Mouse (Mus musculus) cerebellum, adult 9-10 months (tissue): ENCODE data around the gene Ccng1.

Source experiments
- DNase-seq: peaks from one replicate; pipeline ENCODE4 v3.0.0; 2022

Gene Ccng1

GRCm38 (mm10) chr11:40755109-40755627, at the start of gene Ccng1:
Gene Ccng1 (minus strand): TSS chr11:40755311.
- peak; percentile 96 for DNase-seq

GRCm38 (mm10) chr11:40790307-40790706, 35.2 kb upstream of the Ccng1 start:
- DNase-seq = no peak

- no peak for DNase-seq
Observed at GRCm38 (mm10) chr11:40789701-40790100, 34.6 kb upstream of the Ccng1 start.

GRCm38 (mm10) chr11:40786900-40787299, 31.8 kb upstream of the Ccng1 start:
- DNase-seq = no peak

GRCm38 (mm10) chr11:40784326-40784725, 29.2 kb upstream of the Ccng1 start:
- DNase-seq = no peak

GRCm38 (mm10) chr11:40783346-40783745, 28.2 kb upstream of the Ccng1 start:
- no peak for DNase-seq

- no peak for DNase-seq
Observed at GRCm38 (mm10) chr11:40781857-40782256, 26.7 kb upstream of the Ccng1 start.

- DNase-seq = peak; percentile 25
Observed at GRCm38 (mm10) chr11:40775315-40776269, 20.5 kb upstream of the Ccng1 start.

- no peak for DNase-seq
Observed at GRCm38 (mm10) chr11:40764690-40765089, 9.6 kb upstream of the Ccng1 start.

- no peak for DNase-seq
Observed at GRCm38 (mm10) chr11:40763395-40763794, 8.3 kb upstream of the Ccng1 start.

- peak; percentile 58 for DNase-seq
Observed at GRCm38 (mm10) chr11:40759896-40760295, 4.8 kb upstream of the Ccng1 start.

GRCm38 (mm10) chr11:40755968-40756367, 857 bp upstream of the Ccng1 start:
- DNase-seq = no peak

GRCm38 (mm10) chr11:40754664-40755107, 425 bp downstream of the Ccng1 start:
- no peak for DNase-seq

- no peak for DNase-seq
Observed at GRCm38 (mm10) chr11:40753836-40754235, 1.3 kb downstream of the Ccng1 start.

- DNase-seq = no peak
Observed at GRCm38 (mm10) chr11:40747716-40748115, 7.4 kb downstream of the Ccng1 start.

- DNase-seq = no peak
Observed at GRCm38 (mm10) chr11:40746361-40746760, 8.8 kb downstream of the Ccng1 start.

GRCm38 (mm10) chr11:40744348-40744747, 10.8 kb downstream of the Ccng1 start:
- DNase-seq = no peak

GRCm38 (mm10) chr11:40741605-40742262, 13.4 kb downstream of the Ccng1 start:
- DNase-seq = no peak

- no peak for DNase-seq
Observed at GRCm38 (mm10) chr11:40737369-40737768, 17.7 kb downstream of the Ccng1 start.

GRCm38 (mm10) chr11:40734251-40734752, 20.8 kb downstream of the Ccng1 start:
- DNase-seq = no peak

- peak; percentile 98 for DNase-seq
Observed at GRCm38 (mm10) chr11:40733339-40734174, 21.6 kb downstream of the Ccng1 start, which contains the start of the genes Hmmr and Nudcd2. Gene Hmmr (minus strand): TSS chr11:40733422. Gene Nudcd2 (plus strand): TSS chr11:40733667.

GRCm38 (mm10) chr11:40732997-40733338, 22.1 kb downstream of the Ccng1 start:
- peak; percentile 27 for DNase-seq
